Mouse (Mus musculus): ENCODE measurements around the gene Camk1g. TPM values are rescaled to one million over a fixed set of nuclear protein-coding genes. Genes with fewer than 3 reads are reported as not detected.

Camk1g gene
- polyA plus RNA-seq, 1 experiment: 0.54 TPM

DNA sequence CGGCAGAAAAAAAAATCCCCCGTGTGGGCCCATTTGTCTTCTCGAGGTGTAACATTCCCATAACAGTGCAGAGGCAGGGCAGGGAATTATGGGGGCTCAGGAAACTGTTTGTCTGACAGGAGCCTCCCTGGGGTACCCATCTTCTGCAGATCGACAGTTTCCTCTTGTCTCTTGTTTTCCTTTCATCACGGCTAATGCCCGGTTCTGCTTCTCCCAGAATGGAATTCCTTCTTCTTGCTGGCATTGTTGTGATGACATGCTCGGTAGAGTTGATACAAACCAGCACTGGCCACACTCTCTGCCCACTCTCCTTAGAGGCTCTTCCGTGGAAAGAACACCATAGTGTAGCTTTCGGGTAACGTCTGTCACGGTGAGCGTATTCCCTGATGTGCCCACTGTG is 19.9 kb upstream of the Camk1g start:
- TF ChIP-seq EP300 (IDR thresholded peaks at IDR 0.05; ENCODE audit: insufficient read depth, low read depth, low read length): no peak
- TF ChIP-seq POLR2A (IDR thresholded peaks at IDR 0.05; ENCODE audit: insufficient read depth, low read length): no peak
- TF ChIP-seq CTCF (IDR thresholded peaks at IDR 0.05; ENCODE audit: low read depth, low read length): no peak

DNA sequence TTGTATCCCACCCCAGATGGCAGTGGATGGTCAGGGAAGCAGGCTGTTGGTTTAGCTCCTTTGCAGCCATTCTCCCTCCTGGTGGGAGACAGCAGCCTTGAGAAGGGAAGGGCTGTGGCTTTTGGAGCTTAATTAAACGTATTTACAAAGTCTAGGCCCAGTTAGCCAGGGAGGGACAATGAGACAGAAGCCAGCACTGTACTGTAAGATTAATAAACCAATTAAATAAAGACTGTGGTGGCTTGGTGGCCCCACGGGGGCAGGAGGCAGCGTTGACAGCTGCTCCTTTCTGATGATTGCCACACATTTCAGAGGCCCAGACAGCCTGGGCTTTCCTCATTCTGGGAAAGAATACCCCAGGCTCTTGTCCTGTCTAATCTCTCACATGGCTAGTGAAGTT is 19.4 kb upstream of the Camk1g start:
- Histone ChIP-seq H3K36me3 (ENCODE audit: control insufficient read depth, insufficient read depth, low read length, poor library complexity, severe bottlenecking) (no peaks in the 10 kb centered on the region), H3K9ac (ENCODE audit: low read depth, poor library complexity, severe bottlenecking) (no peak overlapping the region), H3K4me3 (ENCODE audit: low read depth, low read length) (no peak overlapping the region), H3K9me3 (replicated peaks; ENCODE audit: control insufficient read depth, insufficient read depth, low read length, poor library complexity, severe bottlenecking) (no peaks in the 10 kb centered on the region), H3K27me3 (ENCODE audit: control insufficient read depth, insufficient read depth, low read length, poor library complexity, severe bottlenecking) (no peaks in the 10 kb centered on the region), H3K4me1 (ENCODE audit: control insufficient read depth, insufficient read depth, low read length) (no peaks in the 10 kb centered on the region), H3K27ac (ENCODE audit: insufficient read depth, low read length) (no peak overlapping the region)
- TF ChIP-seq CTCF (IDR thresholded peaks at IDR 0.05; ENCODE audit: low read depth, low read length): no peak
- no peak for TF ChIP-seq POLR2A (IDR thresholded peaks at IDR 0.05; ENCODE audit: insufficient read depth, low read length)
- TF ChIP-seq EP300 (IDR thresholded peaks at IDR 0.05; ENCODE audit: insufficient read depth, low read depth, low read length): no peak

More for the DNA sequence above, 19.9 kb upstream of the Camk1g start:
- Histone ChIP-seq H3K9me3 (replicated peaks; ENCODE audit: control insufficient read depth, insufficient read depth, low read length, poor library complexity, severe bottlenecking) (no peaks in the 10 kb centered on the region), H3K4me1 (ENCODE audit: control insufficient read depth, insufficient read depth, low read length) (no peaks in the 10 kb centered on the region), H3K27me3 (ENCODE audit: control insufficient read depth, insufficient read depth, low read length, poor library complexity, severe bottlenecking) (no peaks in the 10 kb centered on the region), H3K36me3 (ENCODE audit: control insufficient read depth, insufficient read depth, low read length, poor library complexity, severe bottlenecking) (no peaks in the 10 kb centered on the region), H3K4me3 (ENCODE audit: low read depth, low read length) (no peak overlapping the region), H3K27ac (ENCODE audit: insufficient read depth, low read length) (no peak overlapping the region), H3K9ac (ENCODE audit: low read depth, poor library complexity, severe bottlenecking) (no peak overlapping the region)

DNA sequence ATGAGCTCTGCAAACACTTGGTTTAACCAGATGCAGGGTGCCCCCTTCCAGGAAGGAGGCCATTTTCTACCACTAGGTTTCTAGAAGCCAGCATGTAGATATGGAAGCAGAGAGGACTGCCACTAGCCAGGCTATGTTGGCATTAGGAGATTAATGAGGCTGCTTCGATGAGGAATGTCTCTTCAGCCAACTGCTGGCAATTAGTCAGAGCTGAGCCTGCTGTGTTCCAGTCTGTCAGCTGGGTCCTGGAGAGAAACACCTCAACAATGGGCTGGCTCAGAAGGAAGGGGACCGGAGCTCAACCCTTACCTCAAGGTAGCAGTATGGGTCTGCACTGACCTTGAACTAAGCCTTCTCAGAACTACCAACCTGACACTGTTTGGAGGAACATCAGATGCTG is 17.1 kb upstream of the Camk1g start:
- no peak overlapping the region for H3K4me3 ChIP-seq (ENCODE audit: low read depth, low read length)
- H3K9me3 ChIP-seq (replicated peaks; ENCODE audit: control insufficient read depth, insufficient read depth, low read length, poor library complexity, severe bottlenecking): no peaks in the 10 kb centered on the region
- H3K36me3 ChIP-seq (ENCODE audit: control insufficient read depth, insufficient read depth, low read length, poor library complexity, severe bottlenecking): no peaks in the 10 kb centered on the region
- TF ChIP-seq POLR2A (IDR thresholded peaks at IDR 0.05; ENCODE audit: insufficient read depth, low read length) (no peak), CTCF (IDR thresholded peaks at IDR 0.05; ENCODE audit: low read depth, low read length) (no peak), EP300 (IDR thresholded peaks at IDR 0.05; ENCODE audit: insufficient read depth, low read depth, low read length) (no peak)
- no peaks in the 10 kb centered on the region for H3K27me3 ChIP-seq (ENCODE audit: control insufficient read depth, insufficient read depth, low read length, poor library complexity, severe bottlenecking)
- no peak overlapping the region for H3K27ac ChIP-seq (ENCODE audit: insufficient read depth, low read length)
- H3K9ac ChIP-seq (ENCODE audit: low read depth, poor library complexity, severe bottlenecking): no peak overlapping the region
- H3K4me1 ChIP-seq (ENCODE audit: control insufficient read depth, insufficient read depth, low read length): no peaks in the 10 kb centered on the region

DNA sequence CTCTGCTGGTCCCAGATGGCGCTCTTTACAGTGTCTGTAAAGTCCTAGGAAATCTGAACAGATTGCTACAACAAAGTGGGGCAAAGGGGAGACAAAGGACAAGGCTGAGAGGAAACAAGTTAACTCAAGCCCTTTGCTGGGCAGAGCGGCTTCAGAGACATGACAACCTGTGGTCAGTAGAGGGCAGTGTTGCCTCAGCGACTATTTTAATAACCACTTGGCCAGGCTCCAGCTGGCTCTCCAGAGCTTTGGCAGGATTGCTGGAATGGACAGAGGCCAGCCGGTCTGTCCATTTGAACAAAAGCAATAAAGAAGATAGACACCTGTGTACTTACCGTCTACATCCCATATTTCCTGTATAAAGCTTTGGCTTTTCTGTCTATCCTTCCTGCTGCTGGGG is 16.0 kb upstream of the Camk1g start:
- H3K27ac ChIP-seq (ENCODE audit: insufficient read depth, low read length): no peak overlapping the region
- no peaks in the 10 kb centered on the region for H3K36me3 ChIP-seq (ENCODE audit: control insufficient read depth, insufficient read depth, low read length, poor library complexity, severe bottlenecking)
- H3K4me1 ChIP-seq (ENCODE audit: control insufficient read depth, insufficient read depth, low read length): no peaks in the 10 kb centered on the region
- no peak overlapping the region for H3K4me3 ChIP-seq (ENCODE audit: low read depth, low read length)
- no peaks in the 10 kb centered on the region for H3K9me3 ChIP-seq (replicated peaks; ENCODE audit: control insufficient read depth, insufficient read depth, low read length, poor library complexity, severe bottlenecking)
- TF ChIP-seq POLR2A (IDR thresholded peaks at IDR 0.05; ENCODE audit: insufficient read depth, low read length): no peak
- peak; percentile 86 for TF ChIP-seq CTCF (IDR thresholded peaks at IDR 0.05; ENCODE audit: low read depth, low read length)
- no peak for TF ChIP-seq EP300 (IDR thresholded peaks at IDR 0.05; ENCODE audit: insufficient read depth, low read depth, low read length)
- no peaks in the 10 kb centered on the region for H3K27me3 ChIP-seq (ENCODE audit: control insufficient read depth, insufficient read depth, low read length, poor library complexity, severe bottlenecking)
- H3K9ac ChIP-seq (ENCODE audit: low read depth, poor library complexity, severe bottlenecking): no peak overlapping the region

DNA sequence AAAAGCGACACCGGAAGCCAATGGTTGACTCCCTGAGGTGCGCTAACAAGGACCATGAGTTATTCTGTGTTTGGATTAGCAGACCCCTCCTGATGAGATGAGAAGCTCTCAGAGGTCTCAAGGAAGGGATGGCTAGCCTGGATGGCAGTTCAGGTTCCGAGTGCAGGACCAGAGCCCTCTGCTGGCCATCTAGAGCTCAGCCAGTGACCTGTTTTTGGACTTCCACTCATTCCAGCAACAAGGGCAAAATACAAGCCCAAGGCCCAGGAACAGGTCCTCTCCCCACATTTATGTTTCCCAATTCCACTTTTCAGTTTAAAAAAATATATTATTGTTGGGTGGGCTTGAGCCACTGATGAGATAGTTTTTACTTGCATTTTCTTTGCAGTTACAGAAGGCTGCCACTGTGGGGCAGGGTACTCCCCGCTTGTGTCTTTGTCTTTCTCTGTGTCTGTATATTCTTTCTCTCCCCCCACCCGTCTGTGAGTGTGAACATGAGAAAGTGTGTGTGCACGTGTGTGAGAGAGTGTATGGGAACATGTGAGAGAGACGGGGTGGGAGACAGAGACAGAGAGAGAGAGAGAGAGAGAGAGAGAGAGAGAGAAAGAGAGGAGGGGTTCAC is 12.9 kb upstream of the Camk1g start:
- Histone ChIP-seq H3K27me3 (ENCODE audit: control insufficient read depth, insufficient read depth, low read length, poor library complexity, severe bottlenecking) (no peaks in the 10 kb centered on the region), H3K4me3 (ENCODE audit: low read depth, low read length) (peak overlapping the region; percentile 53), H3K9ac (ENCODE audit: low read depth, poor library complexity, severe bottlenecking) (no peak overlapping the region), H3K27ac (ENCODE audit: insufficient read depth, low read length) (no peak overlapping the region), H3K9me3 (replicated peaks; ENCODE audit: control insufficient read depth, insufficient read depth, low read length, poor library complexity, severe bottlenecking) (no peaks in the 10 kb centered on the region), H3K36me3 (ENCODE audit: control insufficient read depth, insufficient read depth, low read length, poor library complexity, severe bottlenecking) (no peaks in the 10 kb centered on the region), H3K4me1 (ENCODE audit: control insufficient read depth, insufficient read depth, low read length) (no peaks in the 10 kb centered on the region)
- TF ChIP-seq CTCF (IDR thresholded peaks at IDR 0.05; ENCODE audit: low read depth, low read length) (peak; percentile 84), EP300 (IDR thresholded peaks at IDR 0.05; ENCODE audit: insufficient read depth, low read depth, low read length) (no peak), POLR2A (IDR thresholded peaks at IDR 0.05; ENCODE audit: insufficient read depth, low read length) (no peak)

DNA sequence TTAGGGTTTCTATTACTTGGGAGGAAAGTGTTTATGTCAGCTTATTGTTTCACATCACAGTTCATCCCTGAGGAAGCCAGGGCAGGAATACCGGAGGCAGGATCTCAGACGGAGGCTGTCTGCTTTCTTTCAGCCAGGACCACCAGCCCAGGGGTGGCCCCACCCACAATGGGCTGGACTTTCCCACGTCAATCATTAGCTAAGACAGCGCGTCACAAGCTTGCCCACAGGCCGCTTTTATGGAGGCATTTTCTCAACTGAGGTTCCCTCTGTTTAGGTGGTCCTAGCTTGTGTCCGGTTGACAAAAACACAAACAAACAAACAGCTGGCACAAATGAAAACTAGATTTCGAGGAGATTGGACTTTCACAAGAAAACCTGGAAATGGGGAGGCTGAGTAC is 12.3 kb upstream of the Camk1g start:
- TF ChIP-seq EP300 (IDR thresholded peaks at IDR 0.05; ENCODE audit: insufficient read depth, low read depth, low read length) (no peak), CTCF (IDR thresholded peaks at IDR 0.05; ENCODE audit: low read depth, low read length) (no peak), POLR2A (IDR thresholded peaks at IDR 0.05; ENCODE audit: insufficient read depth, low read length) (no peak)
- Histone ChIP-seq H3K36me3 (ENCODE audit: control insufficient read depth, insufficient read depth, low read length, poor library complexity, severe bottlenecking) (no peaks in the 10 kb centered on the region), H3K9ac (ENCODE audit: low read depth, poor library complexity, severe bottlenecking) (no peak overlapping the region), H3K27ac (ENCODE audit: insufficient read depth, low read length) (no peak overlapping the region), H3K27me3 (ENCODE audit: control insufficient read depth, insufficient read depth, low read length, poor library complexity, severe bottlenecking) (no peaks in the 10 kb centered on the region), H3K4me3 (ENCODE audit: low read depth, low read length) (peak overlapping the region; percentile 53), H3K4me1 (ENCODE audit: control insufficient read depth, insufficient read depth, low read length) (no peaks in the 10 kb centered on the region), H3K9me3 (replicated peaks; ENCODE audit: control insufficient read depth, insufficient read depth, low read length, poor library complexity, severe bottlenecking) (no peaks in the 10 kb centered on the region)
